ENCODE assay signal across 8 mouse cellular contexts in the genomic region with DNA sequence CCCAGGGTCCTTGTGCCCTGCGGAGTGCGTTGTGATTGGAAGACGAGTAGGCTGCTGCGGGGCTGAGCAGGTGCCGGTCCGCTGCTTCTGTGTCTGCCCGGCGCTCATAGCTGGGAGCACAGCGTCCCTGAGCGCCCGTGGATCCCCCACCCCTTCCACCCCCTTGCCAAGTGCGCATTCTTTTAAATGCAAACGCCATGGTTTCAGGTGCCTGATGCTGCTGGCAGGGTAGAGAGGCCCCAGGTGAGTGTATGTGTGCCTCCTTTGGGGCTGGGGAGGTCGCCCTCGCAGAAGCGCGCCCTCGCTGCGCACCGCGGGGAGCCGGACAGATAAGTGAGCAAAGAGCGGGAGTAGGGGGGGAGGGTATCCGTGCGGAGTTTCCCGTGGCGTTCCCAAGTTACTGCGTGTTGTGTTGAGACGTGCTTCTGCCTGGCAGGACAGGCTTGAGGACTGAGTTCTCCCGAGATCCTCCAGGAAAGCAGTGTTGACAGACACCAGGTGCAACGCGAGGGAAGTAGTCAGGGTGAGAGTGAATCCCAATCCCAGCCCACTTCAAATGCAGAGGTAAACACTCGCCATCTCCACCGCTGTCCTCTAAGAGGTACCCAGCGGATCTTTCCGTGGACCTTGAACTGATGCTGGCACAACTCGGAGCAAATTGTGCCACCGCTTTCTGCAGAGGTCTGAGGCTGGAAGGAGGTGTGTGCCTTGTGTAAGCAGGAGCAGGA. TPM values are rescaled to one million over a fixed set of nuclear protein-coding genes. Genes with fewer than 3 reads are reported as not detected.
A peak's percentile ranks its signal among the peaks of the same experiment; 100 is the strongest.
DNase-seq lines count a peak whose midpoint lies in the region; ATAC-seq and TF ChIP-seq lines count a peak whose summit lies in the region.

No protein-coding gene starts in this region.

- peak overlapping the region; percentile 83 for H3K4me3 ChIP-seq in forebrain, embryonic 15.5 days
- H3K4me3 ChIP-seq in midbrain, postnatal 0 days (ENCODE audit: low read depth, low read length), result peak overlapping the region; percentile 73

- no peak; the same call in 1 of the 2 replicates for TF ChIP-seq CTCF in midbrain, postnatal 0 days (IDR thresholded peaks at IDR 0.05)

- DNase-seq in gastrocnemius, postnatal 10 days, result peak; percentile 5
- no peak for DNase-seq in gastrocnemius, postnatal 14 days
- DNase-seq in cerebellum, adult 11-12 months, result peak; percentile 85
- DNase-seq in layer of hippocampus, postnatal 36 days, result peak; percentile 17 to 19
- peak; percentile 53 for DNase-seq in midbrain, postnatal 0 days (ENCODE audit: low spot score)
- no peak for DNase-seq in adrenal gland, postnatal 25 days
- no peak for DNase-seq in thymus, postnatal 36 days

- peak overlapping the region; percentile 82 for H3K27ac ChIP-seq in forebrain, embryonic 15.5 days (replicated peaks)
- peak overlapping the region; percentile 82 for H3K27ac ChIP-seq in midbrain, postnatal 0 days (ENCODE audit: low read depth, low read length)

- peaks cover 19% of the 10 kb centered on the region for H3K4me1 ChIP-seq in forebrain, embryonic 15.5 days
- H3K4me1 ChIP-seq in midbrain, postnatal 0 days (ENCODE audit: insufficient read depth, low read length), result no peaks in the 10 kb centered on the region

- H3K9ac ChIP-seq in forebrain, embryonic 15.5 days (replicated peaks), result peak overlapping the region; percentile 65
- peak overlapping the region; percentile 79 for H3K9ac ChIP-seq in midbrain, postnatal 0 days (replicated peaks; ENCODE audit: low read length, poor library complexity, severe bottlenecking)

- peak overlapping the region; percentile 93 for H3K4me2 ChIP-seq in forebrain, embryonic 15.5 days (replicated peaks)
- peak overlapping the region; percentile 83 for H3K4me2 ChIP-seq in midbrain, postnatal 0 days (ENCODE audit: low read depth, low read length, poor library complexity, severe bottlenecking)

- no peaks in the 10 kb centered on the region for H3K9me3 ChIP-seq in forebrain, embryonic 15.5 days
- H3K9me3 ChIP-seq in midbrain, postnatal 0 days (ENCODE audit: low read length), result no peaks in the 10 kb centered on the region

- peak; percentile 92 for ATAC-seq in forebrain, embryonic 15.5 days (replicated peaks)
- ATAC-seq in midbrain, postnatal 0 days (ENCODE audit: low FRiP score), result peak; percentile 86

- intact Hi-C loops in gastrocnemius, postnatal 14 days (cut with DNase I; ENCODE audit: low total_unique reads), result no loop called here

- H3K27me3 ChIP-seq in forebrain, embryonic 15.5 days, result no peaks in the 10 kb centered on the region
- no peaks in the 10 kb centered on the region for H3K27me3 ChIP-seq in midbrain, postnatal 0 days (ENCODE audit: insufficient read depth, low read length)

- no peaks in the 10 kb centered on the region for H3K36me3 ChIP-seq in forebrain, embryonic 15.5 days
- no peaks in the 10 kb centered on the region for H3K36me3 ChIP-seq in midbrain, postnatal 0 days (ENCODE audit: insufficient read depth, low read length)

- under 1% methylated on average over 38 of the region's 38 CpGs for WGBS in forebrain, embryonic 15.5 days
- WGBS in midbrain, postnatal 0 days, result under 1% methylated on average over 38 of the region's 38 CpGs

RNA-seq across cellular contexts. Expression of a gene that starts 0.7 kb away (rescaled TPM):
- total RNA-seq in gastrocnemius, postnatal 10 days (2021), result under 1 TPM in 1 of 2 experiments, not detected in 1; 0.33 TPM
- not detected for total RNA-seq in gastrocnemius, postnatal 14 days (2021)
- 11.5 and 11.8 TPM in 2 replicates for polyA plus RNA-seq in forebrain, embryonic 15.5 days (2015; fragmentation: Nextera tagmentation; extraction: Ambion mirVana)
- total RNA-seq in layer of hippocampus, postnatal 36 days (2021), result 1 to 10 TPM; 5.7 to 7.9 TPM
- total RNA-seq in midbrain, postnatal 0 days (2014; rRNA removed), result 37.7 and 40.1 TPM in 2 replicates
- 17.6 and 22.0 TPM in 2 replicates for polyA plus RNA-seq in midbrain, postnatal 0 days (2015; fragmentation: Nextera tagmentation; extraction: Ambion mirVana)
- total RNA-seq in adrenal gland, postnatal 25 days (2021), result not detected in 2 replicates

Comparison
In these comparisons a context has a peak if more than half of its experiments do, and no peak if none do; other contexts are left out.
1. DNase-seq: peak in gastrocnemius, postnatal 10 days (single experiment), cerebellum, adult 11-12 months (single experiment), layer of hippocampus, postnatal 36 days (2 of 2) and midbrain, postnatal 0 days (single experiment); none in gastrocnemius, postnatal 14 days (single experiment), adrenal gland, postnatal 25 days (single experiment) and thymus, postnatal 36 days (0 of 2).